Mouse (Mus musculus): ENCODE measurements at regions not wholly inside any gene's neighbourhood (a gene's known extent, or its start where the extent isn't known, plus 50 kb on each side); places are given as distances from the start of the nearest gene placed in this dataset.

DNA sequence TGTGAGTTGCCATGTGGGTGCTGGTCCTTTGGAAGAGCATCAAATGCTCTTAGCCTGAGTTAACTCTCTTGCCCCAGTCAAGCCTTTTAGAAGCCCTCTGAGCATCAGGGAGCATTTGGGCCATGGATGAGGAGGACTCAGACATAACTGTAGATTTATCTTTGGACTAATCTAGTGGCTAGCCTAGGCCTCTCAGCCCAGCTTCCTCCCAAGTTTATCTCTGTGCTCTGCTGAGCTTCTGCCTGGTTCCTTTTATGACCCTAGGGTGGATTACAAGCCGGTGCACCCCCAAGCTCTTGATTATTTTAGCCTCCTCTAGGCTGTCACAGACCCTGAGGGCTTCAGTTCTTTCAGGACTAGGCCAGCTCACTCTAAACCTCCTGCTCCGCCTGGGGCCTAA is 102.6 kb upstream of the Vps8 start:
- TF ChIP-seq HCFC1 (IDR thresholded peaks at IDR 0.05; ENCODE audit: low read depth, low read length) (no peak), ETS1 (conservative IDR thresholded peaks at IDR 0.05; ENCODE audit: low read depth, low read length) (no peak), SIN3A (IDR thresholded peaks at IDR 0.05; ENCODE audit: low read length) (no peak), CTCF (conservative IDR thresholded peaks at IDR 0.05 in 1 of 2, IDR thresholded peaks at IDR 0.05 in 1 of 2; ENCODE audit: low read depth in 2 of 2, low read length in 2 of 2) (no peak), ZNF384 (IDR thresholded peaks at IDR 0.05; ENCODE audit: low read depth, low read length) (no peak), USF2 (conservative IDR thresholded peaks at IDR 0.05; ENCODE audit: low read depth, low read length) (no peak), CHD2 (IDR thresholded peaks at IDR 0.05; ENCODE audit: low read length) (no peak), USF1 (IDR thresholded peaks at IDR 0.05; ENCODE audit: low read depth, low read length) (no peak), ZC3H11A (IDR thresholded peaks at IDR 0.05; ENCODE audit: low read depth, low read length) (no peak)

All from CH12.LX (cell line).